Mouse (Mus musculus): ENCODE measurements around the gene Apoa1.

The Apoa1 gene

DNA sequence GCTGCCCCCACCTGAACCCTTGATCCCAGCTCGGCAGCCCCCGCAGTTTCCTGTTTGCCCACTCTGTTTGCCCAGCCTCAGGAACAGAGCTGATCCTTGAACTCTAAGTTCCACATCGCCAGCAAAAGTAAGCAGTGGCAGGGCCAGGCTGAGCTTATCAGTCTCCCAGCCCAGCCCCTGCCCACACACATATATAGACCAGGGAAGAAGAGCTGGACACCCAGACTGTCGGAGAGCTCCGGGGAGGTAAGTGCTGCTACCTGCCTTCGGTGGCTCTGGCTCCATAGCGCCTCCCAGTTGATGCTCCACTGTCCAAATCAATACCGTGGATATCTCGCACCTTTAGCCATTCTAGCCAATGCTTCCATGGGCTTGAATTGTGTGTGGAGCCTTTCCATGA, at the start of gene Apoa1:
Apoa1 (plus strand) TSS at position 90 of the 400 bp plus-strand sequence.
- DNase-seq: no peak

DNA sequence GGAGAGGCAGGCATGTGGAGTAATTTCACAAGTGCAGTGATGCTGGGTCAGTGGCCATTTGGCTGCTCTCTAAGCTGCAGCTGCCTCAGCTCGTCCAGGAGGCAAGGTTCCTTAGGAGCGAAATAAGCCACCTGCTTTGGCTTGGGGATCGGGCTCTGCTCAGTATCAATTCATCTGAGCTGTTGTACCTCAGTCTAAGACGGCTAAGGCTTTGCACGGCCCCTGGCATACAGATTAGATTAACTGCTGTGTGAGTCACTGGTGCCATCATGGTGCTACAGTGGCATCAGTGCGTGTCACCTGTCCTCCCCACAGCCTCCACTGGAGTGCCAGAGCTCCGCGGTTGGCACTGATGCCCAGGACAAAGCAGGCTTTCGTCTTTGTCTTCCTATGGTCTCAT, 49.8 kb upstream of the Apoa1 start:
- DNase-seq: no peak

DNA sequence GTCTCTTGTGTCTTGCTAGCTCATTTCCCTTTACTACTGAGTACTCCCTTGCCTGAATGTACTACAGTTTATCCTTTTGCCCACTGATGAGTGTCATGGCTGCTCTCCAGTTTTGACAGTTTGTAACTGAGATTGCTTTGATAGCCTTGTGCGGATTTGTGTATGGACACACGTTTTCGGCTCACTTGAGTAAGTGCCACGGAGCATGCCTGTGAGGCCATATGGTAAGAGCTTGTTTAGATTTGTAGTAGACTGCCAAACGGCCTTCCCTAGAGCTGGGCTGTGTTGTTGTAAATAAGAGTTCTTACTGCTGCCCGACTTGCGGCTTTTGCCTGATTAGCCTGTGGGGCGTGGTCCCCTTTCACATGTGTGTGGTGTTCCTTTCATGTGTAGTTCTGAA, 47.1 kb upstream of the Apoa1 start:
- no peak for DNase-seq

DNA sequence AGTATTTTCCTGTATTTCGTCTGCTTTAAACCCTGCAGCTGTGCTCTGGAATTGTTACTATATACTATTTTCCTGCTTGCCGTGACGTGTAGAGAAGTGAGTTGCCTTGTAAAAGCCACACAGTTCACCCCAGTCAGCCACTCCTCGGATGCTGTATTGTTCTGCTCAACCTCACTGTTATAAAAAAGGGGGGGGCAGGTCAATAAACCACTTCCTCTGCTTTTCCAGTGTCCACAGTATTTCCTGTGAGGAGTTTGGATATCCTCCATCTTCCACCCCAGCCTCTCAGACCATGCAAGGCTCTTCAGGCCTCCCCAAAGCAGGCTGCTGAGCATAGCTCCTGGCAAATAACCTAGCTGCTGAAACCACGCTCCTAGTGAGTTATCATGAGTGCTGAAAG, 43.8 kb upstream of the Apoa1 start:
- DNase-seq: no peak

DNA sequence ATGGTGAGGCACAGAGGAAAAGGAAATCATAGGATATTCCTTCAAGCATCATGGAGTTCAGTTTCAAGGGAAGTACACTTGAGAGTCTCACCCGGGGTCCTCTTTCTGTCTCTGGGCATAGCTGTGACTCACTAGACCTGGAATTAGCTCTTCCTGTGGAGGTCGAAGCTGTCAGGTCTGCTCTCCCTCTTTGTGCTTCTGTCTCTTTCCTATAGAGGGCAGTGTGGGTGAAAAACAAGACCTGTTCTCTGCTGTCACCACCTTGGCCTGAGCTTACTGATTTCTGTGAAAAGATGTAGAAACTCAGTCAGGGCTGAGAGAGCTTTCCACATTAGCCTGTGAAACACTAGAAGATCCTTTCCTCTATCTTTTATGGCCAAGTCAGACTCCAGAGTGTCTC, 43.2 kb upstream of the Apoa1 start:
- DNase-seq: no peak

DNA sequence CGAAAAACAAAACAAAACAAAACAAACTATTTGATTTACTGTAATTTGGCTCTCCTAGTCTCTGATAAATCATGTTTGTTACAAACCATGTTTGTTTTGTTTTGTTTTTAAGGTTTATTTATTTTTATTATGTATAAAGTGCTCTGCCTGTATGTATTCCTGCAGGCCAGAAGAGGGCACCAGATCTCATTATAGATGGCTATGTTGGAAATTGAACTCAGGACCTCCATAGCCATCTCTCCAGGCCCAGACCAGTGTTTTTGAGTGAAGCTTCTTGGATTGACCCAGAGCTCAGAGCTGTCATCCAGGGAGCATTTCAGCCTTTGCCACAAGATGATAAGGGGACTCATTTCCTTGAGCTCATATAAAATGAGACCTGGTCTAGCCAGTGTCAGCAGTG, 42.0 kb upstream of the Apoa1 start:
- DNase-seq: no peak

DNA sequence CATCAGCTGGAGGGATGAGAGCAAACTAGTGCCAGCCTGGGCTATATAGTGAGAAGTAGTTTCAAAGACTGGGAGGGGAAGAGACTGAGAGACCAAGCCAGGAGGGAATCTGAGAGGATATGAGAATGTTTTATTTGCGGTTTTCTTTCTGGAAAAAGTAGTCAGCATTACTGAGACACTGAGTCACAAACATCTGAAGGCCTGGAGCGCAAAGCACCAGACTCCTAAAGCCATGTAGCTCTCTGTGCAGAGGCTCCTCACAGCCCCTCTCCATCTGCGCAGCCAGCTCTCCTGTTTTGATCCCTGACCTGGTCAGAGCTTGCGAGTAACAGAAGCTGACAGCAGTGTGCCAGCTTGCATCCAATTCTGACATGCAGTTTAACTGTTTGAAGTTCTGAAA, 40.0 kb upstream of the Apoa1 start:
- DNase-seq: no peak

DNA sequence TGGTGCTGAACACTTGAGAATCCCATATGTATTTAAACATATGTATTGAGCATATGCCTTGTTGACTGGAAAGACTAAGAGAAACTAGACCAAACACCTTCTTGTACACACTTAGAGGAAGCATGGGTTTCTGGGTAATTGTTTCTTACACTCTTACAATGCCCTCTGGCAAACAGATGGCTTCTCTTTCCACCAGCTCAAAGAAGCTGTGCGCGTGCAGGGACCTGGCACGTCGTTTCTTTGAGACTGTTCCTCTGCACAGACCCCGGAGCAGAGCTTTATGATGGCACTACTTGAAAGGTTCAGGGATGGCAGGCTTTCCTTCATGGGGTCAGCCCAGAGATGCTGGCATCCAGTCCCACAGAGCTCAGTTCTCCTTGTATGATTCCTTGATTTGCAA, 39.4 kb upstream of the Apoa1 start:
- no peak for DNase-seq

DNA sequence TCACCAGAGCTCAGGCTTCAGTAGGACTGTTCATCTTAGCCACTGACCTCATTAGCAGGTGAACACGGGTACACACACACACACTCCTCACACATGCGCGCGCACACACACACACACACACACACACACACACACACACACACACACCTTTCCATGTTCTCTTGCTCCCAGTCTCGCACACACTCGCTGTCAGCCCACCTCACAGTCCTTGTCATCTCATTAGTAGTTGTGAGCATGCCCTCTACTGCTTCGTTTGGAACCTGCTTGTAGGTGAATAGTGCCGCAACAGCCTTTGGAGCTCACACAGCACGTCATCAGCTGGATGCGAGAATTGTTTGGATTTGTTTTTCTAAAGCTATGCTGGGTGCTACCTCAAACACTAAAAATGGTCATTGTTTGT, 39.0 kb upstream of the Apoa1 start:
- no peak for DNase-seq

DNA sequence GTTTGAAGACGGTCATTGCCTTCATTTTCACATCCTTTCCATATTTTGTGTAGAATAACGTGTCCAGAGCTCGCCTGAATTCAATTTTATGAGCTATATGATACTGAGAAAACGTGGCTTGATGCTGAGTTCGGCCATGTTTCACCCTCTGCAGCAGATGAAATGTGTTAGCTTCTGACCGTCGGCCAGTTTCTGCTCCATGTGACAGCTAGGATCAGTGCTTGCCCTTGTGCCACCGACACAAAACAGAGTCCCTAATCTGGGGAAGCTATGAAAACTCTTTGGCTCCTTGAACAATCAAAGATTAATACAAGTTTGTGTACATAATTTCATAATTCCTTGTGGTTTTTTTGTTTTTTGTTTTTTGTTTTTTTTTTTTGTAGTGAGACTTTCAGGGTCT, 37.1 kb upstream of the Apoa1 start:
- no peak for DNase-seq

DNA sequence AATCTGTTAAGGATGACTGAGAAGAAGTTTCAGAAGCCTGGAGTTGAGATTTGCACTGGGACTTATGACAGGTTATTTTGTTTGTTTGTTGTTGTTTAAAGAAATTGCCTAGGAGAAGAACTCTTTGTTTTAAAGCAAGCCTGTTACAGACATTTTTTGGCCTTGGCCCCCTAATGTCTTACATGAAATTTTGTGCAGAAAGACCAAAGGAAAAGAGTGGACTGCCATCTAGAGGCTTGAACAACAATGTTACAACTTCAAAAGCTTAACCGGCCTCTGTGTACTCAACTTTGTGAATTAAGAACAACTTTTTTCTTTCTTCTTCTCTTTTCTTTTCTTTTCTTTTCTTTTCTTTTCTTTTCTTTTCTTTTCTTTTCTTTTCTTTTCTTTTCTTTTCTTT, 36.7 kb upstream of the Apoa1 start:
- DNase-seq: no peak

DNA sequence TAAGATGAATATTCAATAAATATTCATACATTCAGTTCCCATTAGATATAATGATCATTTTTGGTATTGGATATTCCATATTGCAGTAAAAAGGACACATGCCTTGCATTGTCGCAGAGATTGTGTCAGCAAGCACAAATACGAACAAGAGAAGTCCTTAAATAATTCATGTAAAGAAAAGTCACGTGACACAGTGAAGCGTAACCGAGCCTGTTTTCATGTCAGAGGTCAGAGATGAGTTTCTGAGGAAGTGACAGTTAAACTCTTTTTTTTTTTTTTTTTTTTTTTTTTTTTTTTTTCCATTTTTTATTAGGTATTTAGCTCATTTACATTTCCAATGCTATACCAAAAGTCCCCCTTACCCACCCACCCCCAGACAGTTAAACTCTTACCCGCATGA, 35.7 kb upstream of the Apoa1 start:
- no peak for DNase-seq

DNA sequence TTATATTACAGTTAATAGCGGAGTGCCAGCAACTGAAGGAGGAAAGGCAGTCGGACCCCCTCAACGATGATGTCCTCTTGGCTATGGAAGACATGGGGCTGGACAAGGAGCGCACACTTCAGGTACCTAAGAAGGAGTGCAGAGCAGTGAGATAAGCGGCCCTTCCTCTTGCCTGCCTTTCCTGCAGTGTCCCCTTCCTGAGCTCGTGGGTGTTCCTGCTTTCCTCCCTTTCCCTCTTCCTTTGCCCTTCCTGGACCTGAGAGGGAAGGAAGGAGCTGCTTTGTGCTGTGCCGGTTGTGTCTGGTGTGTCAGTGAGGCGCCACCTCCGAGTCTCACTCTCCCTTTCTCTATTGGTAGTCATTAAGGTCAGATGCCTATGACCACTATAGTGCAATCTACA, 33.6 kb upstream of the Apoa1 start:
- no peak for DNase-seq

DNA sequence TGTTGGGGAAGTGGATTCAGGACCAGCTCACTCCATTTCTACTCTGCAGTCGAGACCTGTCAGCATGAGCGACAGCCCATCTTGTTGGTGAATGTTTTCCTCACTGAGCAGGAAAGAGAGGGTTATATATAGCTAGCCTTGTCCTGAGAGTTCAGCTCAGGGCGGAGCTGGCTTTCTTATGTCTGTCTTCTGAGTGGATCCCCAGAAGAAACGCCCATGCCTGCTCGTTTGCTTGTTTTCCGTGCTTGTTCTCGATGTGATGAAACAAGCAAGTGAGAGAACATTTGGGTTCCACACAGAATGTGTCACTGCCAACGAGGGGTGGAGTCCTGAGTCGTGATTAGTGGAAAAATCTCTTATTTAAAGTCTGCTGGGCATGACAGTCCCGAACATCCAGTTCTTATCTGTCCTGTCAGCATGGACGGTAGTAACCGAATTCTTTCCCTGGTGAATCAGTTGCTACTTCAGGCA, 31.6 kb upstream of the Apoa1 start:
- DNase-seq: no peak

DNA sequence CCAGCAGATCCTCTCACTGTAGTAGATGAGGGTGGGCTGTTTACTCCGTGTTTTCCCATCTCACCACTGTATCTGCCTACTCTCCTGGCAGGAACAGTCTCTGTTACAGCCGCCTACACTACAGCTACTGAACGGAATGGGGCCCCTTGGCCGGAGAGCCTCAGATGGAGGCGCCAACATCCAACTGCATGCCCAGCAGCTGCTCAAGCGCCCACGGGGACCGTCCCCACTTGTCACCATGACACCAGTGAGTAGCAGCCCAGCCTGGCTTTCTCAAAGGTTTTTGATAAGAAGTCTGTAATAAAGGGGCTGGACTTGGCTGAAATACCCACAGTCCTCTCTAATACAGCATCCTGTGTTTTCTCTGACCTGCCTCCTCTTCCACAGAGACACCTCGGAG, 29.9 kb upstream of the Apoa1 start:
- DNase-seq: no peak

DNA sequence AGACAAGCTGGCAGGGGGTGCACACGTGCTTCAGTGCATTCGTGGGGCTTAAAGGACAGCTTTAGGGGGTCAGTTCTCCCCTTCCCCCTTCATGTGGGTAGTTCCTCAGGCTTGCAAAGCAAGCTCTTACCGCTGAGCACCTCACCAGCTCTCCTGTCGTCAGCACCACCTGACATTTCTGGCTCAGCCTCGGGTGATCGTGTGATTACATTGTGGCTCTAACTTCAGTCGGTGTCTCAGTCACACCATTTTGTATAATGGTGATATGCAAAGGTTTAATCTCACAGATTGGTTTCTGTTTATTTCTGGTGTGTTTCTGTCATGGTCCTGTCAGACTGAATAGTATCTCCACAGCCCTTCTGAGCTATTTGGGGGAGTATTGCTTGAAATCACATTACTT, 29.4 kb upstream of the Apoa1 start:
- DNase-seq: no peak

DNA sequence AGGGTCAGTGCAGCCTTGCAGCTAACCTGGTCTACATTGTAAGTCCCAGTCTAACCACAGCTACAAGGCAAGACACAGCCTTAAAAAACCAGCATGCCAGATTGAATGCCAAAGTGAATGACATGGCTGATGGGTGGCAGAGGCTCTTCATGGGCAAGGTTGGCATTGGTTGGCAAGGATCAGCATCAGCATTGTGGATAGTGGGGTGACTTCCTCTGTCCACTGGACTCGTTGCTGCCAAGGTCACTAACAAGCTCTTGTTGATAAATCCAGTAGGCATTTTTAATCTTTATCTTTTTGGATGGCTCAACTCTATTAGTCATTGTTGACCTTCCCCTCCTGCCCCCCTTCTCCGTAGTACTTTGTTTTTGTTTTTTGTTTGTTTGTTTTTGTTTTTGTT, 28.8 kb upstream of the Apoa1 start:
- DNase-seq: no peak

DNA sequence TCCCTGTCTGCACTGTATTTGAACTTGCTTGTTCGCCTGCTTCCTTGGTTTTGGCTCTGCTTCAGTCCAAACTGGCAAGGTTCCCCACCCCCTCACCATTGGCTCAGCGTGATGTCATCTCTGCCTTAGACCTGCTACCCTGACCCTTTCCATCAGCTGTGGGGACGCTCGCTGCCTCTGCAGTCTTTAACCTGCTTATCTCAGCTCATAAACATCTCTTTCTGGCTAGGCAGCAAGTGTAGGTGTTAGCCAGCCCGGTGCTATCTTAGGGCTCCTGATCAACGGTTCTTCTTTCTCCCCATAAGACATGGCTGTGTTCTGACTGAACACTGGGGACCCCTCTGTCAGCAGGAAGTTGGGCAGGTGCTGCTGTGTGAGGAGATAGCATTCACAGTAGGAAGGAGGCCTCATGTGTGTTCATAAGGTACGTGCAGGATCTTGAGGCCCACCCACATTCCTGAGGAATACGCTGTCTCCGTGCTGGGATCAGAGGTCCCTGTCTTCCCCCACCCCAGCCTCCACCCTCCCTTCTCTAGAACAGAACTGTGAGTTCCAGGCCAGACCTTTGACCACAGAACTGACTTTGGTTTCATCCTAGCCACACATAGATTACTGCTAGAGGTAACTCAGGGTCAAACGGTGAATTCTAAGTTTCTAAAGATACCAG, 21.4 kb upstream of the Apoa1 start:
- DNase-seq: no peak

DNA sequence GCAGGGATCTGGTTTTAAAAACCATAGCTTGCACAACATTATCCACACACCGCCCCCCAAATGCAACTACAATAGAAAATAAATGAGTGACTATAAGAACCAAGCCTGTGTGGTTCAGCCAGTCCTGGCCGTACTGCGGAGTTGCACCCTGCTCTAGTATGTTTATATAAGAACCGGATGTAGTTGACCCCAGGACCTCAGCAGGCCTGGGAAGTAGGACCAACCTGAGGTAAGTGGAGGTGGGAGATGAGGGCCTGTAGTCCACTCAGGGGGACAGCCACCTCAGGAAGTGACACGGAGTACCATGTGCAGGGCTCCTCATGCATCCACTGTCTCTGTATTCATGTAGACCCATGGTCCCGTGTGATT, 20.9 kb upstream of the Apoa1 start:
- no peak for DNase-seq

DNA sequence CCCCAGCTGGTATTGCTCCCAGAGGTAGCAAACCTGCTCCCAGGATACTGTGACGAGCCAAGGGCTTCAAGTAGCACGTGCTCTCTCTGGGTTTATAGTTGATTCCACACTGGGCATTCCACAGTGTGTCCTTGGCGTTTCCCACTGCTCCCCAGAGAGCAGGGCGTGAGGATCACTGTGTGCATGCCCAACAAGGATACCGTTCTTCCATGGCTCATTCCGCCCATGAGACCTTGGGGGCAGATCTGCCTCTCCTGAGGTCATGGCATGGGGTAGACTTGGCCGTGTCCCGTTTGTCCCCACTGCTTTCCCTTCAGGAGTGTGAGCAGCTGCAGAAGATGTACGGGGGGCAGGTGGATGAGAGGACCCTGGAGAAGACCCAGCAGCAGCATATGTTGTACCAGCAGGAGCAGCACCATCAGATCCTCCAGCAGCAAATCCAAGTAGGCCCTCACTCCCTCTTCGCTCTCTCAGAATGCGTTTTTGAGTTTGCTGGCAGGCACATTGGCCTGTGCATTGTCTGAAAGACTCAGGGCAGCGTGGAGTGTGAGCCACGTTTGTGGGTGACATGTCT, 19.9 kb upstream of the Apoa1 start:
- no peak for DNase-seq

DNA sequence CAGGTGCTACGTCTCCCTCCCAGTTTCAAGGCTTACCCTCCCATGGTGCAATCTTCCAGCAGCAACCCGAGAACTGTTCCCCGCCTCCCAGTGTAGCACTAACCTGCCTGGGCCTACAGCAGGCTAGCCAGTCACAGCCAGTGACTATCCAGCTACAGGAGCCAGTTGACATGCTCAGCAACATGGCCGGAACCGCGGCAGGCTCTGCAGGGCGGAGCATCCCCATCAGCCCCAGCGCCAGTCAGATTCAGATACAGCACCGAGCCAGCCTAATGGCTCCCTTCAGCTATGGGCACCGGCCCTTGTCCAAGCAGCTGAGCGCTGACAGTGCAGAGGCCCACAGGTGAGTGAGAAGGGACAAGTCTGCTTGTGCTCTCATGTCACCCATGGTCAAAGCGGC, 17.9 kb upstream of the Apoa1 start:
- no peak for DNase-seq

DNA sequence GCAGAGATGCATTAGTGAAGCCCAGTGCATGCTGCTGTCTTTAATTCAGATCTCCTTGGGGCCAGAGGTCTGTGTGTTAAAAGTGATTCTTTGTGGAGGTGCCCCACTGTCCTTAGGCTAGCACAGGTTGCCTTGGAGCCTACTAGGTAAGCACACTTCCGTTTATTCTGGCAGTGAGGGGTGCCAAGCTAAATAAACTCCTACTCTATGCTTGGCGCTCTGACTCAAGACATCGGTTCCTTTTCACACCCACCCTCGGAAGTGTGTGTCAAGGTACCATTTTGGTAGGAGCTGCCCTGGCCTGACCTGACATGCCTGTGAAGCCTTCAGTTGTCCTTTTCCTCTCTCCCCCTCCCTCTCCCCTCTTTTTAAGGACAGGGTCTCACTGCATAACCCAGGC, 14.1 kb upstream of the Apoa1 start:
- no peak for DNase-seq

DNA sequence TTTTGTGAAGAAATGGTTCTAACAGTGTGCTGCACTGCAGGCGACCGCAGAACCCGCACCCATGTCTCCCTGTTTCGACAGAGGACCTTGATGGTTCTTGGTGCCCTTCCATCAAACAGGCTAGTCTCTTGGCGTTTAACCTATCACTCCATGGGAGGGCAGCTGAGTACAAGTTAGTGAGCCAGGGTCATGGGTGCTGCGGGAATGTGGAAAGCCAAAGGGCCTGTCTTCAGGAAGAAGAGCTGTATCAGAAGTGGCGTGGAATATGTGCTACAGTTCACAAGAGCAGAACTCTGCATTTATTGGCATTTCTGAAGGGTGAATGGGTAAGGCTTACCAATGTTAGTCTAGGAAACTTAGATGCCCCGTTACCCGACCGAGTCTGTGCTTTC, 13.4 kb upstream of the Apoa1 start:
- DNase-seq: no peak

DNA sequence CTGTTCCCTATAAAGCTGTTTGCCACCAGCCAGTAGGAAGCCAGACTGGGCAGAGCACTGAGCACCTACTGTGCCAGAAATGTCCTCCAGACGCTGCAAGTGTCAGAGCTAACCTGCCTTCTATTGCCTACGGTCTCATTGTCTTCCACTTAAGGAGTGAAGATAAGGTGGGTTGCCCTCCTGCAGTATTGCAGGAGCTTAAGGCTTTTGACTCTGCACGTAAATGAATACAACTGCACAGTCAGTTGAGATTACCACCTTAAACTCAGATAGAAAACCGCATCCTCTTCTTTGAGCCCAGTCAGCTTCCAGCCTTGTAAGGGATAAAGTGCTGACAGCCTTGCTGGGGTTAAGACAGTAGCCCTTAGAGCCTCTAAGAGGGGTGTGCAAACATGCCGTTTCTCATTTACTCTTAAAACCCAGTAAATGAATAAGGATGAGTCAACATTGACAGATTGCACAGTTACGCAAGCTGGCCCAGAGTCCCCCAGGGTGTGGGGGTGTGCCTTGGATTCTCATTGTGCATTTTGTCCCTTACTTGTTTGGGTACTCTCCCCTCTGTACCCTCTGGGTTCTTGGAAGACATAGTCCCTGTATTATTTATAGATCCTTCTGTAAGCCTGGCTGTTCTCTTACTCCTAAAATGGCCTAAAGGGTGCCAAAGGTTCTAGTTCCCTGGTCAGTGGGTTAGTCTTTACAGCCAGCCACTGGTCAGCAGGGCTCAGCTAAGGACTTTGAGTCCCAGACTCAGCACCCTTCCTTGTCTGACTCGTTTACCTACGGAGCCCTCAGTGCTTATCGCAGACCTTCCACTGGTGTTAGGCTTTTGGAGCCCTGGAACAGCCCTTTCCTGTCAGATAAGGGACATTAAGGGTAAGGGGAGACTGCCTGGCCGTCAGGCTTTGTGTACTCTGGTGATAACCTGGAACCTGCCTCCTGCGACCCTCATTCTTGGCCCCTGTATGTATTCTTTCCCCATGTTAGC, 12.8 kb upstream of the Apoa1 start:
- no peak for DNase-seq

Measured in right cerebral cortex, postnatal 4 days (tissue).